In the genomic region with DNA sequence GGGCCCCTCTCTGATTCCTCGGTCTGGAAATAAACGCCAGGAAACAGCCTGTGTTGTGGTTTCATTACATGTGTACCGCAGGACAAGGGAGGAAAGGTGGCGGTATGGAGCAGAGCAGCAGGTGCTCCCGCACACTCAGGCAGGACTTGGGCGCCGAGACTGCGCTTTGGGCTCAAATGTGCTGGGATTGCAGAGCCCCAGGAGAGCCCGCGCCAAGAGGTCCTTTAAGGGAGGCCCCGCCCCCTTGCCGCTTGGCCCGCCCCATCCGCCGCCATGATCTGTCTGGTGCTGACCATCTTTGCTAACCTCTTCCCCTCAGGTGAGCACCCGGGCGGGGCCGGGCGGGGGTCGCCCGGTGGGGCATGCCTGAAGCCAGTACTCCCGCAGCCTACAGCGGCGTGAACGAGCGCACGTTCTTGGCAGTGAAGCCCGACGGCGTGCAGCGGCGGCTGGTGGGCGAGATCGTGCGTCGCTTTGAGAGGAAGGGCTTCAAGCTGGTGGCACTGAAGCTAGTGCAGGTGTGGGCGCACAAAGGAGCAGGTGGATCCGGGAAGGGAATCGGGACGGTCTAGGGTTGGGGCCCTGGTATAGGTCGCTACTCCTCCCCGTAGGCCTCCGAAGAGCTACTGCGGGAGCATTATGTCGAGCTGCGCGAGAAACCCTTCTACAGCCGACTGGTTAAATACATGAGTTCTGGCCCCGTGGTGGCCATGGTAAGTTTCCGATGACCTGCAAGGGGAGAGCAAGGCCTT, we compare ENCODE assay signal across 8 mouse cellular contexts. TPM values are rescaled to one million over a fixed set of nuclear protein-coding genes. Genes with fewer than 3 reads are reported as not detected.
DNase-seq lines count a peak whose midpoint lies in the region; ATAC-seq and TF ChIP-seq lines count a peak whose summit lies in the region.

Nme3 (plus strand) TSS at position 260 of the 752 bp plus-strand sequence.

- peak; percentile 67 for ATAC-seq in embryonic facial prominence, embryonic 13.5 days (ENCODE audit: insufficient number of reproducible peaks, insufficient read depth, low FRiP score, low TSS enrichment, low read depth)
- no peak for ATAC-seq in monocyte, adult 5-6 weeks (replicated peaks; ENCODE audit: insufficient number of reproducible peaks, low FRiP score, low TSS enrichment, poor library complexity, severe bottlenecking)

- peaks cover 12% of the 10 kb centered on the region for H3K79me3 ChIP-seq in C2C12 (ENCODE audit: low read depth)

- no peaks in the 10 kb centered on the region; the same call in 1 of the 2 replicates for H3K4me1 ChIP-seq in bone marrow, adult 2 months (ENCODE audit: control insufficient read depth, insufficient read depth, low read length)
- peaks cover 40% of the 10 kb centered on the region for H3K4me1 ChIP-seq in embryonic facial prominence, embryonic 13.5 days
- H3K4me1 ChIP-seq in liver, adult 2 months (ENCODE audit: control insufficient read depth, insufficient read depth, low read length) = peaks cover 20% of the 10 kb centered on the region

- peak; percentile 65 to 71 for DNase-seq in heart, adult 9 months (ENCODE audit: low spot score in 2 of 2)
- peak; percentile 85 for DNase-seq in kidney, adult 9 months
- peak; percentile 70 for DNase-seq in liver, adult 2 months (ENCODE audit: extremely low read depth, low read depth, low spot score)
- peak; percentile 84 to 91 for DNase-seq in spleen, postnatal 4 days (ENCODE audit: low spot score in 2 of 2)

- H3K27ac ChIP-seq in bone marrow, adult 2 months (ENCODE audit: control insufficient read depth, insufficient read depth, low read depth, low read length, poor library complexity) = peak within 1 kb of the TSS; percentile 83
- peak within 1 kb of the TSS; percentile 86 for H3K27ac ChIP-seq in embryonic facial prominence, embryonic 13.5 days
- H3K27ac ChIP-seq in liver, adult 2 months (replicated peaks; ENCODE audit: insufficient read depth, low read depth, low read length) = peak within 1 kb of the TSS; percentile 73

- H3K9me3 ChIP-seq in embryonic facial prominence, embryonic 13.5 days = no peaks in the 10 kb centered on the region

- 2% methylated on average over 50 of the region's 50 CpGs for WGBS in bone marrow, adult 2 months
- WGBS in embryonic facial prominence, embryonic 13.5 days = under 1% methylated on average over 50 of the region's 50 CpGs
- under 1% methylated on average over 50 of the region's 50 CpGs for WGBS in liver, adult 2 months

- no peaks in the 10 kb centered on the region for H3K27me3 ChIP-seq in C2C12 (ENCODE audit: control insufficient read depth, insufficient read depth, insufficient read length)
- no peaks in the 10 kb centered on the region for H3K27me3 ChIP-seq in embryonic facial prominence, embryonic 13.5 days
- no peaks in the 10 kb centered on the region for H3K27me3 ChIP-seq in liver, adult 2 months (ENCODE audit: control insufficient read depth, insufficient read depth, low read length)

- H3ac ChIP-seq in C2C12 (ENCODE audit: control insufficient read depth, insufficient read length, low read depth) = peak within 1 kb of the TSS; percentile 94

- peak within 1 kb of the TSS; percentile 89 for H3K4me3 ChIP-seq in C2C12 (ENCODE audit: insufficient read depth, poor library complexity, severe bottlenecking)
- H3K4me3 ChIP-seq in bone marrow, adult 2 months (replicated peaks; ENCODE audit: control insufficient read depth, low read depth, low read length) = peak within 1 kb of the TSS; percentile 80
- peak within 1 kb of the TSS; percentile 89 for H3K4me3 ChIP-seq in embryonic facial prominence, embryonic 13.5 days
- peak within 1 kb of the TSS; percentile 74 for H3K4me3 ChIP-seq in liver, adult 2 months (ENCODE audit: insufficient read depth, low read depth, low read length)

- TF ChIP-seq CTCF in C2C12 (IDR thresholded peaks at IDR 0.05; ENCODE audit: control insufficient read depth, insufficient read depth, insufficient read length) = no peak
- no peak for TF ChIP-seq CTCF in bone marrow, adult 2 months (IDR thresholded peaks at IDR 0.05; ENCODE audit: control insufficient read depth, insufficient read depth, low read length)
- TF ChIP-seq CTCF in liver, adult 2 months (IDR thresholded peaks at IDR 0.05; ENCODE audit: low read depth, low read length) = 0 out of 2 replicates have a peak, but pooled peaks have one; percentile 9

- peak within 1 kb of the TSS; percentile 96 for H3K9ac ChIP-seq in embryonic facial prominence, embryonic 13.5 days
- peak within 1 kb of the TSS; percentile 90 for H3K9ac ChIP-seq in liver, adult 2 months (ENCODE audit: low read depth, low read length)

- H3K4me2 ChIP-seq in embryonic facial prominence, embryonic 13.5 days = peak within 1 kb of the TSS; percentile 98

- TF ChIP-seq POLR2A in bone marrow, adult 2 months (IDR thresholded peaks at IDR 0.05; ENCODE audit: borderline replicate concordance, control insufficient read depth, low read depth, low read length) = peak; percentile 47; the same call in 1 of the 2 replicates
- TF ChIP-seq POLR2A in liver, adult 2 months (IDR thresholded peaks at IDR 0.05; ENCODE audit: extremely low read depth, insufficient read depth, low read length) = peak; percentile 51; the same call in 1 of the 2 replicates

- H3K79me2 ChIP-seq in C2C12 (ENCODE audit: control insufficient read depth, insufficient read depth) = peaks cover 46% of the 10 kb centered on the region
- H3K79me2 ChIP-seq in liver, adult 2 months (ENCODE audit: control insufficient read depth, insufficient read depth, low read length) = peaks cover 14% of the 10 kb centered on the region; the same call in 1 of the 2 replicates

- H3K36me3 ChIP-seq in C2C12 (ENCODE audit: control insufficient read depth, insufficient read depth) = peaks cover 55% of the 10 kb centered on the region
- peaks cover 64% of the 10 kb centered on the region for H3K36me3 ChIP-seq in embryonic facial prominence, embryonic 13.5 days
- peaks cover 7% of the 10 kb centered on the region; the same call in 1 of the 2 replicates for H3K36me3 ChIP-seq in liver, adult 2 months (ENCODE audit: control insufficient read depth, insufficient read depth, low read length)

TF ChIP-seq in C2C12, 6 proteins besides CTCF, POLR2A, EP300 and RAD21:
- TF ChIP-seq MYOD1 (IDR thresholded peaks at IDR 0.05; ENCODE audit: control insufficient read depth, insufficient read length, low read depth) (peak; percentile 1), MAX (IDR thresholded peaks at IDR 0.05) (no peak)

RNA-seq across cellular contexts. Expression of gene Nme3, which starts in this region (rescaled TPM):
- polyA plus RNA-seq in C2C12 (2012; fragmentation: generic; extraction: Trizol) = 19.8 TPM
- polyA plus RNA-seq in bone marrow, adult 2 months (2011; ENCODE audit: insufficient read depth, insufficient read length, low replicate concordance, missing spikeins) = 51.7 and 64.3 TPM in 2 replicates
- 48.9 and 58.2 TPM in 2 replicates for polyA plus RNA-seq in embryonic facial prominence, embryonic 13.5 days (2015; fragmentation: Nextera tagmentation; extraction: Ambion mirVana)
- total RNA-seq in liver, adult 2 months (2014; rRNA removed) = 46.6 and 49.1 TPM in 2 replicates
- polyA plus RNA-seq in liver, adult 2 months (2012; rRNA removed) = 69.7 and 72.3 TPM in 2 replicates
- total RNA-seq in monocyte, adult 5-6 weeks (2017) = 28.0 to 48.6 TPM (median 30.1 TPM) in 3 replicates
